Mouse (Mus musculus): ENCODE data around the gene Trmt112.

Trmt112 gene

DNA sequence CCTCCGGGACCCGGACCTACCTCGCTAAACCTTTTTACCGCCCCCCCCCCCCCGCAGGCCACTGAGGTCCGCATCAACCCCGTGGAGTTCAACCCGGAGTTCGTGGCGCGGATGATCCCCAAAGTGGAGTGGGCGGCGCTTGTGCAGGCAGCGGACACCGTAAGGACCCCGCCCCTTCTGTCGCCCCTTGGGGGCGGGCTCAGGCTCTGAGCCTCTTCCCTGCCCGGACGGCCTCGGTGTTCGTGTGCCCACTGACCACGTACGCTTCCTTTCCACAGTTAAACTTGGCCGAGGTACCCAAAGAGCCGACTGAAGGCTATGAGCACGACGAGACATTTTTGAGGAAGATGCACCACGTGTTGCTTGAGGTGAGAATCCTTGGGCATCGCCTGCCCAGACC is 808 bp downstream of the Trmt112 start:
- DNase-seq: peak; percentile 72

DNA sequence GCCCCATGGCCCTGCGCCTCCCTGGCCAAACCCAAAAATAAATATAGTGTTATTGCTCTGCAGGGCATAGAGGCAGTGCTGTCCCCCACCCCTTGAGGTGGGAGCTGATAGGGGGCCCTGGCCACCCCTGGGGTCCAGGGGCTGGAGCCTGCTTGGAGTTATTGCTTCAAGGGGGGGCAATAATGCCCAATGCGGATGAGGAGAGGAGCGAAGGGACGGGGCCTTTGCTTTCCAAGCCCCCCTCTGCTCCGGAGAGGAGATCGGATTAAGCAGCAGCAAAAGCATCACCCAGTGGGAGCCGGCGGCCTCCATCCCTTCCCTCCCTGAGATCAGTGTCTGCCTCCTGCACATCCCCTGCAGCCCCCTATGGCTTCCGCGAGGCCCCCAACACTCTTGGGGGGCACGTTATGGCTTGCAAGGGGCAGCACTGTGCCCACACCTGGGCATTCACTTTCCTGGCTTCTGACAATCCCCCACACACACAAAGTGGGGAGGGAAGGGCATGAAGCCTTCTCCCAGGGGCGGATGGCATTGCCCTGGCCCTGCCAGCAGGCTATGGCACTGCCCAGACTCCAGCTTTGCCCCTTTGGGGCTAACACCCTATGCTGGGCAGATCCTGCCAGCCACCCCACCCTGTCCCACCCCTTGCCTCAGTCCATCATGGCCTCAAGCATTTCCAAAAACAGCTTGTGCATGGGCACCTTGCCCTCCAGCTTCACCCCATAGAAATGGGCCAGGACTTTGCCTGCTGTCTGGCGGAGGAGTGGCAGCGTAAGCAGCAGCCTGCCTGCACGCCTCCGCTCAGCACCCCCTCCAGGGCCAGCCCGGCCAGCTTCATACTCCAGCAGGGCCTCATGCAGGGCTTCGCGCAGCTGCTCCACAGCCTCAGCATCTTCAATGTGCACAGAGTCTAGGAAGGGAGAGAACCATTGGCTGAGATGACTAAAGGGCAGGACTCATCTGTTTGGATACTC is 1.9 kb downstream of the Trmt112 start:
- peak; percentile 59 for DNase-seq

- peak; percentile 37 for DNase-seq
Observed at GRCm38 (mm10) chr19:6912205-6912970, 2.9 kb downstream of the Trmt112 start.

DNA sequence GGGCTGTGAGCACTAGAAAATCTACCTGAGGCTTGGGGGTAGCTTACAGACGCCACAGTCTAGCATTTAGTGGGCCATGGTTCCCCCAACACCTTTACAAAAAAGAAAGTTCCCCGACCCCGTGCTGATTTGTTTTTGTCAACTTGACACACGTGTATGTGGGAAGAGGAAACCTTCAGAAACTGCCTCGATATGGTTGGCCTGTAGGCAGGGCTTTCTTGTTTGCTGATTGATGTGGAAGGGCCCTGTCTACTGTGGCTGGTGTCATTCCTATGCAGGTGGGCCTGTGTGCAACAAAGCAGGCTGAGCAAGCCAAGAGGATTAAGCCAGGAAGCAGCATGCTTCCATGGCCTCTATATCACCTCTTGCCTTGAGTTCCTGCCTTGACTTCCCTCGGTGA is 3.5 kb downstream of the Trmt112 start:
- no peak for DNase-seq

- DNase-seq: peak; percentile 38
Observed at GRCm38 (mm10) chr19:6913991-6914390, 4.5 kb downstream of the Trmt112 start.

DNA sequence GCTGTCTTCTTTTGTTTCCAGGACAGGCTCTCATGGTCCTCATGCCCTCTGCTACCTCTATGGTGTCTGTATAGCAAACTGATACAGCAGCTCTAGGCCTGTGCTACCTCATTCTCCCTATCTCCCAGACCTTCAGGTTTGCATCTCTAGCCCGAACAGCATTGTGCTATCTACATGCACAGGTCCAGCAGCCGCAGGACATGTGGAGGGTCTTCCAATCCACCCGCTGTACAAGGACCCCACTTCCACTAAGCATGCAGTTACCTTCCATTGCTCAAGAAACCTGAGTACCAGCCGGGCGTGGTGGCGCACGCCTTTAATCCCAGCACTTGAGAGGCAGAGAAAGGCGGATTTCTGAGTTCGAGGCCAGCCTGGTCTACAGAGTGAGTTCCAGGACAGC is 5.0 kb downstream of the Trmt112 start:
- peak; percentile 40 for DNase-seq

- DNase-seq: no peak
Observed at GRCm38 (mm10) chr19:6915276-6915675, 5.8 kb downstream of the Trmt112 start.

- DNase-seq: peak; percentile 26
Observed at GRCm38 (mm10) chr19:6916496-6916895, 7.0 kb downstream of the Trmt112 start.

DNA sequence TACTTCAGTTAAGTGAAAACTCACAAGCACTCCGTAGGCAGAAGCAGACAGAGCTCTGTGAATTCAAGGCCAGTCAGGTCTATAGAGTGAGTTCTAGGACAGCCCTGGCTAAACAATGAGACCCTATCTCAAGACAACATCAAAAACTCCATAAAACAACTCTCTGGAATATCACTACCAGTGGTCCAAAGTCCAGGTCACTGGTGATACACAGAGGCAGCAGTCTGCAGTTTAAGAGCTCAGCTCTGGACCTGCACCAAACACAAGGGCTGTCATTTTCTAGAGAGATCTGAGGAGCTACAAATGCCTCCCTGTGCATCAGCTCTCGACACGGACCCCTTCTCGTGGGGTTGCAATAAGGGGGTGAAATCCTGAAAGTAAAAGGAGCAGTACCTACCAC is 8.8 kb downstream of the Trmt112 start:
- peak; percentile 33 for DNase-seq

GRCm38 (mm10) chr19:6919431-6919830 is 9.9 kb downstream of the Trmt112 start:
- peak; percentile 48 for DNase-seq

GRCm38 (mm10) chr19:6919876-6920740 is 10.6 kb downstream of the Trmt112 start:
- peak; percentile 81 for DNase-seq

DNA sequence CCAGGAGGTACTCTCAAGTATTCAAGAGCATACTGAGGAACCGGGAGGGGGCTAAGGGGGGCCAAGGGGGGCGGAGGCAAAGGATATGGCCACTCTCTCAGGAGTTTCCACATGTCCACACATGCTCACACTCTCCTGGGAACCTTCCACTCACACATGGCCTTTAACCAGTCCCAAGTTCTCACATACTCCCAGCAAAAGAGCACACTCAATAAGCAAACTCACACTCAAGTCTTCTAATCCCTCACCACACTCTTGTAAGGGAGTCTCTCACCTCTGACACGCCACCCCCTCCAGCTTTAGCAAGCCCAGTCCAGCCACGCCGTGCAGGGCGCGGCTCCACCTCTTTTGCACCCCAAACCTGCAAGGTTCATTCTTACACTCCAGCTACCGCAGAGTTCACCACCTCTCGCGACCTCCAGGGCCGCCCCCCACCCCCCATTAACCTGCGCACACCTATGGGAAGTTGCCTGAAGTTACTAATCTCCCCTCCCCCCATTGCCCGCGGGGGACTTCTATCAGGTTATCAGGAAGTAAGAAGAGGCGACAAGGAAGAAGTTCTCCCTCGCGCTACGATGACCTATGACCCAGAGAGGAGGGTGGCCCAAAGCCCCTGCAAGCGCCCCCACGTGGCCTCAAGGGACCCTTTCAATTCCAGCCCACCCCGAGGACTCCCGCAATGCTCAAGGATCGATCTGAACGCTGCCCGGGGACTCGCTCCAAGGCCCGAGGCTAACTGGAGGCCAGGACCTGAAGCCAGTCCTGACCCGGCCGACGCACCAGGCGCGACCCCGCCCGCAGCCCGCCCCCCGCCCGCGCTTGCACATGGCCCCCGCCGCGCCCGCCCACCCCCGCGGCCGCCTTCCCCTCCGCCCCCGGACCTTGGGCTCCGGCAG is 11.5 kb downstream of the Trmt112 start:
- DNase-seq: peak; percentile 84

DNA sequence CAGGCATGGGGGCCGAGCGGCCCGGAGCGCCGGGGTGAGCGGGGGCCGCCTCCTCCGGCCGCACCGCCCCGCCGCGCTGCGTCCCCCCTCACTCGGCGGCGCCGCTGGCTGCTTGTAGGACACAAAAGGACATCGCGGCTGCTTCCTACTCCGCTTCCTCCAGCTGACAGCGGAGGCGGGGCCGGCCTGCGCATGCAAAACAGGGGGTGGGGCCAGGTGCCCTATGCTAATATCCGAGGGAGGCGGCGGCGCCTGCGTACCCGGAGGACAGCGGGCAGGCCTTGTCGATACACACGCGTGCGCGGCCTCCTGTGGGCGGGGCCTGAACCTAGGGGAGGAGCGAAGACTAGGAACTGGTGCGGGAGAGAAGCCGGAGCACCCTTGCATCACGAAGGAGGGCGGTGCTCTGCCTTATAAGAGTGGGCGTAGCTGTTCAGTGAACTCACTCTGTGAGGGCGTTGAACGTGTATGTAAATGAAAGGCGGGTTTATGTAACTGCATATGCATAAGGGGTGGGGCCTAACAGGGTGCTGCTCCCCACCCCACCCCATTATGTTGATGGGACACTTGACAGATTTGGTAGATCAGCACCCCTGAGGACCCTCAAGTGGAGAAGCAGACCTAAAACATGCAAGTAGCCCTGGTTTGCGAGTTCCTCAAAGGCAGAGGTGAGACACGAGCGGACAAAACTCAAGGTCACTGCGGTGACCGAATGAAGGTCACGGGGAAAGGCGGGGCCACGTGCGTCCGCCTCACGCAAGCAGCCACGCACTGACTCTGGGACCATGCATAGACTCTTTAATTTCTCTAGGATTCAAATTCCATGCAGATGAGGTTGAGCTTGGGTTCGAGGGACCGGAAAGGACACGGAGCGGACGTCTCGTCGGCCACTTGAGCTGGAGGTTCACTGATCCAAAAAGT is 12.4 kb downstream of the Trmt112 start, which contains the start of gene Esrra:
TSS of gene Esrra (minus strand) at position 167 of the 921 bp plus-strand sequence.
- DNase-seq: peak; percentile 100

DNA sequence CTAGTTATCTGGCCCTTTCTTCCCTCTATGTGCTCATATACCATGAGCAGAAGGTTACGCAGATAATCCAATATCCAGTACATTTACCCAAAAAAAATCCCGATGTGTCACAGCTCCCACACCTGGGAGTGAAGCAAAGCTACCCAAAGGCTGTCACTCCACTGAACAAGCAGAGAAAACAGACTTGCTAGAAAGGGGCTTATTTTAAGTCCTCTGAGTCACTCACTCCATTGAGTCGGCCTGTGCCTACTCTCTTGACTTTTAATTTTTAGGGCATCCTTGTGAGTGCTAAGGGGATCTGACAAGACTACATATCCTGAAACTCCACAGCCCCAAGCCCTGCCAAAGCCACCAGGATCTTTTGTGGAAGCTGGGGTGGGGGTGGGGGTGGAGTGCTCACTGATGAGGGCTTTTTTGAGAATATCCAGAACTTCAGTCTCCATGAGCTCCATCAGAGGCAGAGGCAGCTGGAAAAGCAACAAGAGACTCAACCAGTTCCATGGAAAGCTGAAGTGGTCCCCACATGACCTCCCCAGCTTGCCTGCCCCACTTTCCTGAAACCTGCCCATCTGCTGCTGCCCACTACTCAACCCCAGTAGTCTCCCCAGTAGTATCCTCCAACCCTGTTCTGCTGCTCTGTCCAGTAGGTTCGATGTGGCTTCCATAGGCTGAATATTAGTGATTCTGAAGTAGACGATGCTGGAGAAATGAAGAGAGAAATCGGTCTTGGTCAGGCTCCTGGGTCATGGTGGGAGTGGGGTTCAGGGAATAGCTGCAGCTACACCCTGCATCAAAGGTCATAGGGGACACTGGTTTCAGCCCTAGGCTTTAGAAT is 13.6 kb downstream of the Trmt112 start:
- DNase-seq: no peak

DNA sequence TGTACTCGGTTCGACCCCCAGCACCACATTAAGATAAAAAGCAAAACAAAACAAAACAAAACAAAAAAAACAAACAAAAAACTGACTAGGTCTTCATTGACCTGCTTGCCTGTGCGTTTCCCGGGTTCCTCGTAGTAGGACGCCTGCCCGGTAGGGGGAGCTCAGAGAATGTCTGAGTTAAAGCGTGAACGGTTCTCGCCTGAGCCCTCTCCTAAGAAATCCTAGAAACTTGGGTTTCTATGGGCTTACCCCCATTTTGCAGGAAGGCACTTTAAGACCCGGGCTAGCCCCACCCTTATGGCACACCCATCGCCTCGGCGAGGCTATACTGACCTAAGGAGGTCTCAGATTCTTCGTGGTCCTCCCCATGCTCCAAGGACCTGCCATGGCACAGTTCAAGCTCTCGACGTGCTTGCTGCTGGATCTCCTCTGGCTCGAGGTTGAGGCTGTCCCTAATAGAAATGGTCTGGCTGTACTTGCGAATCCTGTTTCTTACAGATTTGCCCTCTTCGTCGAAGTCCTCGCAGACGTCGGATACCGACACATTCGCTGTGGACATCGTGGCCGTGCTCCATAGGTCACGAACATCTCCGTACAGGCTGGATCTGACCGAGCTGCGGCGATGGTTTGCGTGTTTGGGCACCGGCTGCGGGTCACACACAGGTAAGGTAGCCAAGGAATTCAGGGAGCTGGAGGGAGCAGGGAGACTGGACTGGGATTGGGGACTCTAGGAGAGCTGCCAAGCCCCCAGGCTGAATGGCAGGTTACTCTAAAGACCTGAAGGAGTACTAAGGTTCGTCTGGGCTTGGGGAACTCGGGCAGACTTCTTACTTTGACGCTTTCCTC is 15.2 kb downstream of the Trmt112 start:
- DNase-seq: peak; percentile 94

- DNase-seq: no peak
Observed at GRCm38 (mm10) chr19:6925307-6925573, 15.7 kb downstream of the Trmt112 start, which contains the start of gene Catsperz. Gene Catsperz, minus strand, starts transcription at chr19:6925380.

GRCm38 (mm10) chr19:6925611-6926329 is 16.3 kb downstream of the Trmt112 start:
- no peak for DNase-seq

Data from cerebellum, adult 9-10 months (tissue).